Mouse (Mus musculus) regulatory T cell (primary cell): ENCODE data around the gene Clspn.
"Not testable (repeated sequence)": the region's sequence is repeated elsewhere in the genome, so short reads cannot be mapped to it uniquely, and the experiment has no call there.

ENCODE experiments used
- in situ Hi-C: fragments of 300-600 bp; cut with MboI, MseI; formaldehyde crosslinking; loops from one replicate; pipeline ENCODE4 v1.15.1; 2025; ENCODE audit warnings: high pct_unique_total_duplicates

Gene Clspn

DNA sequence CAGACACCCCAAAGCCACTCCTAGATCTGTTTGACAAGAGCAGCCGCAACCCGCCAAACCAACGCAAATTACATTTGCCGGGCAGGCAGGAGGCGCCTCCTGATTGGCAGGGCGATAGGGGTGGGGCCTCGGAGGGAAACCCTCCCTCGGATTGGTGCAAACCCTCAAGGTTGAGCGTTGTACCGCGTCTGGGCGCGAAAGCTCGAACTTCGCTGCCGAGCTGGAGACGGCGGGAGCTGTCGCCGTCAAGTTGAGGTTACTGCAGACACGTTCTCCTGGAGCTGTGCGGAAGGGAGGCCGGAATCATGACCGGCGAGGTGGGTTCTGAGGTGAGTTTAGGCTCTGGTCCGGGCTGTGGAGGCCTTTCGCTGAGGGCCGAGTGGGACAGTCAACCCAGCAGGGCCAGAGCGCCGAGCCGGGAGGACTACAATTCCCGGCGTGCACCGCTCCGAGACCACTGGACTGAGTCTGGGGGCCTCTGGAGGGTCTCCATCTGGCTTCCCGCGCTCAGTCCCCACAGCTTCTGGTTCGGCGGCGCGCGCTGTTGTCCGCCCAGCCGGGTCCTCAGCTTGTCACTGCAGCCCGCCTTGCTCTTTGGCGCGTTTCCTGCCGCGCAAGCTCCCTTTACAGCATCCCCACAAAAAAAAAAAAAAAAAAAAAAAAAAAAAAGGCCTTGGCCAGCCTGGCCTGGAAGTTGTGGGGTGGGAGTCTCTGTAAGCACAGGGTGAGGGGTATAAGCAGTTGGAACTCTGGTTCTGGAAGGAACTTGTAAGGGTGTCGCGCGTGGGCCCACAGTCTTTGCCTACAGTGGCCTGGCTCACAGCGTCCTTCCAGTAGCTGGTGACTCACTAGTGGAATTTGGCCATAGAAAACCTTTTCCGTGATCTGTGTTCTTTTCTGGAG lies at the start of gene Clspn:
Clspn (plus strand) TSS at position 127 of the 903 bp plus-strand sequence.
- in situ Hi-C loops, result no loop called here

- in situ Hi-C loops, result no loop called here
Measured at GRCm38 (mm10) chr4:126508110-126508899, 48.4 kb upstream of the Clspn start.

GRCm38 (mm10) chr4:126509072-126509471 lies 47.7 kb upstream of the Clspn start:
- in situ Hi-C loops, result no loop called here

DNA sequence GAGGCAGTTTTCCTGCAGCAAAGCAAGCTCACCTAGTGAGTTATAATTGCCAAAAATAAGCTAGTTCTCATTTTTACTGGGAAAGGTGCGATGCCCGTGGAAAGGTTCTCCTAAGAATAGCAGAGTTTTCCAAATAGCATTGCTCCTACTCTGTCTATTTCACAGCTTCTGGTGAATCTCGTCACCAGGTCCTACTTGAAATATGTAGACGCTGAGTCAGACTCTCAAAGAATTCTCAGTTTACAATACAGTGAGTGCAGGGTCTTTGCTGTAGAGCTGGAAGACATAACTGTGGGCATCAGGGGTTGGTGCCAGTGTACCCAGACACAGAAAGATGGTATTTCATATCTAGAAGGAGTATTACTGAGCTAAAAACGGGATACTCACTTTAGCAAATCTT lies 45.7 kb upstream of the Clspn start:
- in situ Hi-C loops, result no loop called here

- in situ Hi-C loops, result no loop called here
Measured at GRCm38 (mm10) chr4:126512308-126513066, 44.2 kb upstream of the Clspn start.

DNA sequence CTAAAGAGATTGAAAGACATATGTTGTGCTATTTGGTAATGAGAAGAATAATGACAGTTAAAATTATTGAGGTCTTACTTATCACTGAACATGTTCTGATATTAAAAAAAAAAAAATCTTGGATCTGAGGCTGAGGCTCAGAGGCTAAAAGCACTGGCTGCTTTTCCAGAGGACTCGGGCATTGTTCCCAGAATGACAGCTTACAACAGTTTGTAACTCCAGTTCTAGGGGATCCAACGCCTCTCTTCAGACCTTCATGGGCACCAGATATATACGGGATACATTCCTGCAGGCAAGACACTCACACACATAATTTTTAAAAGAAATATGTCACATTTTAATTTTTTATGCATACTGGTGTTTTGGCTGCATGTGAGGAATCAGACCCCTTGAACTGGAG lies 30.6 kb upstream of the Clspn start:
- in situ Hi-C loops, result no loop called here

DNA sequence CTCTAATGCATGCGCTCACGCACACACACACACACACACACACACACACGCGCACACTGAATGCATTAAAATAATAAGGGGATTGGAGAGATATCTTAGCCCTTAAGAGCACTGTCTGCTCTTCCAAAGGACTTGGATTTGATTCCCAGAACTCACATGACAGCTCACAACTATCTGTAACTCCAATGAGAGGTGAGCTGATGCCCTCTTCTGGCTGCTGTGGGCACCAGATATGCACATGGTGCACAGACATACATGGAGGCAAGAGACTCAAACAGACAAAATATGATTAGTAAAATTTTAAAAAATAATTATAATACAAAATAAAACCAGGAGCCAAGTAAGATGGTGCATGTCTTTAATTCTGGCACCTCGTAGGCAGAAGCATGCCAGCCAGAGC lies 29.9 kb upstream of the Clspn start:
- in situ Hi-C loops, result no loop called here

GRCm38 (mm10) chr4:126532292-126532691 lies 24.4 kb upstream of the Clspn start:
- in situ Hi-C loops, result no loop called here

GRCm38 (mm10) chr4:126532827-126533728 lies 23.7 kb upstream of the Clspn start, which contains the start of gene Ago4:
Ago4 (minus strand) TSS chr4:126533472.
- in situ Hi-C loops, result no loop called here

- in situ Hi-C loops, result no loop called here
Measured at GRCm38 (mm10) chr4:126533729-126534070, 23.0 kb upstream of the Clspn start.

- in situ Hi-C loops, result not testable (repeated sequence)
Measured at GRCm38 (mm10) chr4:126535631-126536030, 21.1 kb upstream of the Clspn start.

- in situ Hi-C loops, result no loop called here
Measured at GRCm38 (mm10) chr4:126536865-126537264, 19.9 kb upstream of the Clspn start.

GRCm38 (mm10) chr4:126540487-126541071 lies 16.2 kb upstream of the Clspn start:
- in situ Hi-C loops, result no loop called here

GRCm38 (mm10) chr4:126542838-126543237 lies 13.9 kb upstream of the Clspn start:
- in situ Hi-C loops, result no loop called here

GRCm38 (mm10) chr4:126545016-126545415 lies 11.7 kb upstream of the Clspn start:
- in situ Hi-C loops, result no loop called here

DNA sequence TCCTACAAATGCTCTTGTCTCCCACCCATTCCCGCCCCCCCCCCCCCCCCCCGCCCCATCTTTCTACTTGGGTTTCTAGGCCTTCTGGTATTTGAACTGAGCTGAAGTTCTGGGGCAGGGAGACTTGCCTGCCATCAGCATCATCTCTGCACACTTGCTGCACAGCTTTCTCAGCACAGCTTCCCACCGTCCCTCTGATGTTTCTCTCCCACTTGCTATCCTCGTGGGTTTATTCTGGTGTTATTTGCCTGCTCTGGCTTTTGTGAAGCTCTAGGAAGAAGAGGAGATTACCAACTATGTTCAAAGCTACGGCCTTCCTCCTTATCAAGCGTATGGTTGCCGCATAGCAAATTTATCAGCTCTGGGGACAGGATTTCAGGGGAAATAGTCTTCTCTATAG lies 11.0 kb upstream of the Clspn start:
- in situ Hi-C loops, result no loop called here

GRCm38 (mm10) chr4:126546183-126546582 lies 10.6 kb upstream of the Clspn start:
- in situ Hi-C loops, result no loop called here

DNA sequence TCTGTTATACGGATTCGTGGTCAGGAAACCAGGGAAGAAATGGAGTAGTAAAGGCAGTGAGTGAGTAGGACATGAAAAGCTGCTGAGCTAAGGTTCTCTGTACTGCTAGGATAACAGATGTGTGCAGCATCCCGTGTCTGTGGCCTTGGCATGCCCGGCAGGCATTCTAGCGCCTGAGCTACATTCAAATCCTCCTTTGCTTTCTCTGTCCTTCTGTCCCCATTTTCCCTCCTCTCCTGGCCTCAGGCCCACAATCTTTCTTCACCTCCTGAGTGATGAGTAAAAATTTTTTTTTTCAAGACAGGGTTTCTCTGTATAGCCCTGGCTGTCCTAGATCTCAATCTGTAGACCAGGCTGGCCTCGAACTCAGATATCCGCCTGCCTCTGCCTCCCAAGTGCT lies 4.6 kb upstream of the Clspn start:
- in situ Hi-C loops, result no loop called here

- in situ Hi-C loops, result no loop called here
Measured at GRCm38 (mm10) chr4:126553105-126553504, 3.6 kb upstream of the Clspn start.

DNA sequence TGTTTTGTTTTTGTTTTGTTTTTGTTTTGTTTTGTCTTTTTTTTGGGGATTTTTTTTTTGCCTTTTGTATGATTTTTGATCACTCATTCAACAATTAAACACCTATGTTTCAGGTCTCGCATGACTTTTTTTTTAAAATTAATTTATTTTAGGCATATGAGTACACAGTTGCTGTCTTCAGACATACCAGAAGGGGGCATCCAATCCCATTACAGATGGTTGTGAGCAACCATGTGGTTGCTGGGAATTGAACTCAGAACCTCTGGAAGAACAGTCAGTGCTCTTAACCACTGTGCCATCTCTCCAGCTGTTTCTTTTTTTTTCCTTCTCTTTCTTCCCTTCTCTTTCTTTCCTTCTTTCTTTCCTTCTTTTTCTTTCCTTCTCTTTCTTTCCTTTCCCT lies 3.0 kb upstream of the Clspn start:
- in situ Hi-C loops, result no loop called here

GRCm38 (mm10) chr4:126554462-126554861 lies 2.3 kb upstream of the Clspn start:
- in situ Hi-C loops, result no loop called here
